Mouse (Mus musculus) ES-Bruce4 (cell line): ENCODE data around the gene Tmem170b.

Experiments used
- EP300 ChIP-seq: IDR thresholded peaks from 2 replicates; pipeline ENCODE4 v1.6.1; 2011; ENCODE audit warnings: low read depth, low read length; ENCODE audit not compliant: insufficient read depth
- POLR2A ChIP-seq: IDR thresholded peaks from one replicate; pipeline ENCODE4 v1.8.1; 2011; ENCODE audit warnings: low read length; ENCODE audit not compliant: insufficient read depth

GRCm38 (mm10) chr13:41583666-41584357, 21.9 kb upstream of the Tmem170b start:
- no peak for TF ChIP-seq POLR2A
- no peak for TF ChIP-seq EP300
